Mouse (Mus musculus): ENCODE data around the gene Stk35.
"Not testable (repeated sequence)": the region's sequence is repeated elsewhere in the genome, so short reads cannot be mapped to it uniquely, and the experiment has no call there.

Stk35 gene

GRCm38 (mm10) chr2:129834881-129835280 is 34.6 kb downstream of the Stk35 start:
- no peak for DNase-seq (ENCODE audit: extremely low spot score, low read depth, low spot score)

GRCm38 (mm10) chr2:129836921-129837320 is 36.6 kb downstream of the Stk35 start:
- DNase-seq (ENCODE audit: extremely low spot score, low read depth, low spot score), result no peak

GRCm38 (mm10) chr2:129838321-129838720 is 38.0 kb downstream of the Stk35 start:
- no peak for DNase-seq (ENCODE audit: extremely low spot score, low read depth, low spot score)

GRCm38 (mm10) chr2:129845826-129846225 is 45.5 kb downstream of the Stk35 start:
- no peak for DNase-seq (ENCODE audit: extremely low spot score, low read depth, low spot score)

- DNase-seq (ENCODE audit: extremely low spot score, low read depth, low spot score), result no peak
Measured at GRCm38 (mm10) chr2:129846501-129846900, 46.2 kb downstream of the Stk35 start.

GRCm38 (mm10) chr2:129849078-129849477 is 48.8 kb downstream of the Stk35 start:
- DNase-seq (ENCODE audit: extremely low spot score, low read depth, low spot score), result not testable (repeated sequence)

GRCm38 (mm10) chr2:129851512-129851911 is 51.2 kb downstream of the Stk35 start:
- DNase-seq (ENCODE audit: extremely low spot score, low read depth, low spot score), result no peak

GRCm38 (mm10) chr2:129863256-129863655 is 62.9 kb downstream of the Stk35 start:
- DNase-seq (ENCODE audit: extremely low spot score, low read depth, low spot score), result no peak

GRCm38 (mm10) chr2:129864958-129865357 is 64.6 kb downstream of the Stk35 start:
- DNase-seq (ENCODE audit: extremely low spot score, low read depth, low spot score), result no peak

GRCm38 (mm10) chr2:129869151-129869550 is 68.8 kb downstream of the Stk35 start:
- no peak for DNase-seq (ENCODE audit: extremely low spot score, low read depth, low spot score)

GRCm38 (mm10) chr2:129871246-129871645 is 70.9 kb downstream of the Stk35 start:
- no peak for DNase-seq (ENCODE audit: extremely low spot score, low read depth, low spot score)

GRCm38 (mm10) chr2:129872071-129872470 is 71.8 kb downstream of the Stk35 start:
- no peak for DNase-seq (ENCODE audit: extremely low spot score, low read depth, low spot score)

GRCm38 (mm10) chr2:129873489-129873888 is 73.2 kb downstream of the Stk35 start:
- peak; percentile 14 for DNase-seq (ENCODE audit: extremely low spot score, low read depth, low spot score)

- no peak for DNase-seq (ENCODE audit: extremely low spot score, low read depth, low spot score)
Measured at GRCm38 (mm10) chr2:129874084-129874483, 73.8 kb downstream of the Stk35 start.

- DNase-seq (ENCODE audit: extremely low spot score, low read depth, low spot score), result no peak
Measured at GRCm38 (mm10) chr2:129874509-129875095, 74.3 kb downstream of the Stk35 start.

GRCm38 (mm10) chr2:129876935-129877334 is 76.6 kb downstream of the Stk35 start:
- no peak for DNase-seq (ENCODE audit: extremely low spot score, low read depth, low spot score)

- DNase-seq (ENCODE audit: extremely low spot score, low read depth, low spot score), result peak; percentile 24
Measured at GRCm38 (mm10) chr2:129879817-129880216, 79.5 kb downstream of the Stk35 start.

- DNase-seq (ENCODE audit: extremely low spot score, low read depth, low spot score), result no peak
Measured at GRCm38 (mm10) chr2:129880226-129880625, 79.9 kb downstream of the Stk35 start.

- no peak for DNase-seq (ENCODE audit: extremely low spot score, low read depth, low spot score)
Measured at GRCm38 (mm10) chr2:129881886-129882285, 81.6 kb downstream of the Stk35 start.

Measured in hindlimb bud, embryonic 11.5 days (tissue).